Mouse (Mus musculus) erythroid progenitor cell, adult 5-6 weeks (primary cell): ENCODE results near the gene Smcr8. TPM values are rescaled to one million over a fixed set of nuclear protein-coding genes. Genes with fewer than 3 reads are reported as not detected.
"Not testable (repeated sequence)": the region's sequence is repeated elsewhere in the genome, so short reads cannot be mapped to it uniquely, and the experiment has no call there.

Experiments
- ATAC-seq: replicated peaks from 2 replicates; pipeline ENCODE4 v1.8.0; 2016; ENCODE audit warnings: moderate number of reproducible peaks, mild to moderate bottlenecking, moderate TSS enrichment, inconsistent platforms; ENCODE audit not compliant: poor library complexity, low FRiP score, severe bottlenecking
- total RNA-seq, 2 experiments: library from RNA; stranded (forward) in 1 of 2; stranded (reverse) in 1 of 2; fragments of 150-400 nt in 1 of 2; fragments of 186-747, 209-891 nt in 1 of 2; gene quantifications; 2 replicates each; pipeline versions ENCODE4 v1.2.3 to v1.2.4; 2015 to 2017; ENCODE audit warnings: low replicate concordance in 2 of 2

The Smcr8 gene
- total RNA-seq, 2 experiments from 2014 or later = 12.9 to 13.0 TPM

GRCm38 (mm10) chr11:60777801-60778370 lies 562 bp downstream of the Smcr8 start:
- no peak for ATAC-seq

GRCm38 (mm10) chr11:60779673-60780189 lies 2.4 kb downstream of the Smcr8 start:
- no peak for ATAC-seq

DNA sequence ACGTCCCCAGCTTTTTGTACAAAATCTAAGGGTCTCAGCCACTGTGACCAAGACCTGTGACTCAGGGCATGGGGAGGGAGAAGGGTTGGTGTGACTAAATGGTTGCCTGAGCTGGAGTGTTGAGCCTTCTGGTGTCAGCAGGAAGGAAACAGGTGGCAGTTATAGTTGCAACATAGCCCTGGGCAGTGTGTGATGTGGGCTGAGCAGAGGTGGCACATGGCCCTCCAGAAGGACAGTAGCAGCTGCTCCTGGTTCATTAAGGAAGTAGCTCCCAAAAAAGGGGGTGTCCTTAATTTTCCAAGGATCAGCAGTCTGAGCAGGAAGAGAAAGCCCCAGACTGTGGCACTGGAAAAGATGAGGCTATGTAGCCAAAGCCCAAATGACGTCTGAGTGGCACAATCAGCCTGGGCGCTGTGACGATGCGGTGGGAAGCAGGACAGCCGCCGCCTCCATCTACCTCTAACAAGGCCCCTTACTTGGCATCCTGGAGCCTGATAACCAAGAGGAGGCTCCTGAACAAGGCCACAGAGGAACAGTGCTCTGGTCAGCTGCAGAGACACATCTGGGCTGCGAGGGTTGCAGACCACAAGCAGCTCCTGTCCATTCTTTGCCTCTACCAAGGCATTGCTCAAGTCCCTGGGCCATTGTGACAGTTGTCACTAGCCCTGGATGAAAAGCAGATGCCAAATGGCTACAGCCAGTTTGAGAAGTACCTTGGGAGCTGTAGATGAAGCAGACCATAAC lies 7.0 kb downstream of the Smcr8 start:
- no peak for ATAC-seq

- no peak for ATAC-seq
Measured at GRCm38 (mm10) chr11:60787595-60787994, 10.3 kb downstream of the Smcr8 start.

GRCm38 (mm10) chr11:60790472-60790871 lies 13.1 kb downstream of the Smcr8 start:
- no peak for ATAC-seq

GRCm38 (mm10) chr11:60796342-60796741 lies 19.0 kb downstream of the Smcr8 start:
- ATAC-seq = no peak

GRCm38 (mm10) chr11:60799977-60800376 lies 22.7 kb downstream of the Smcr8 start:
- ATAC-seq = no peak

- no peak for ATAC-seq
Measured at GRCm38 (mm10) chr11:60800892-60801291, 23.6 kb downstream of the Smcr8 start.

GRCm38 (mm10) chr11:60808286-60809070 lies 31.2 kb downstream of the Smcr8 start:
- no peak for ATAC-seq

GRCm38 (mm10) chr11:60809546-60809945 lies 32.2 kb downstream of the Smcr8 start:
- ATAC-seq = no peak

GRCm38 (mm10) chr11:60810046-60810965 lies 33.0 kb downstream of the Smcr8 start:
- ATAC-seq = no peak

- ATAC-seq = peak; percentile 96
Measured at GRCm38 (mm10) chr11:60811054-60811460, 33.7 kb downstream of the Smcr8 start.

GRCm38 (mm10) chr11:60811618-60812017 lies 34.3 kb downstream of the Smcr8 start, which contains the start of gene Shmt1:
Shmt1 (minus strand) TSS chr11:60811718.
- not testable (repeated sequence) for ATAC-seq

DNA sequence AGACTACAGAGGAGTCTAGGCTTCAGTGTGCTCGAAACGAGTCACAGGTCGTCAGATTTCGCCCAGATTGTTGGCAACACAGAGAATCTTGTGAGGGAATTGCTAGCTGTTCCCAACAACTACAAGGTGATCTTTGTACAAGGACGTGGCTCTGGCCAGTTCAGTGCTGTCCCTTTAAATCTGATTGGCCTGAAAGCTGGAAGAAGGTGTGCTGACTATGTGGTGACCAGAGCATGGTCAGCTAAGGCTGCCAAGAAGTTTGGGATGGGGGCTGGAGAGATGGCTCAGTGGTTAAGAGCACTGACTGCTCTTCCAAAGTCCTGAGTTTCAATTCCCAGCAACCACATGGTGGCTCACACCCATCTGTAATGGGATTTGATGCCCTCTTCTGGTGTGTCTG lies 39.1 kb downstream of the Smcr8 start:
- no peak for ATAC-seq

- ATAC-seq = no peak
Measured at GRCm38 (mm10) chr11:60823771-60824170, 46.4 kb downstream of the Smcr8 start.

GRCm38 (mm10) chr11:60825191-60825590 lies 47.9 kb downstream of the Smcr8 start:
- no peak for ATAC-seq

DNA sequence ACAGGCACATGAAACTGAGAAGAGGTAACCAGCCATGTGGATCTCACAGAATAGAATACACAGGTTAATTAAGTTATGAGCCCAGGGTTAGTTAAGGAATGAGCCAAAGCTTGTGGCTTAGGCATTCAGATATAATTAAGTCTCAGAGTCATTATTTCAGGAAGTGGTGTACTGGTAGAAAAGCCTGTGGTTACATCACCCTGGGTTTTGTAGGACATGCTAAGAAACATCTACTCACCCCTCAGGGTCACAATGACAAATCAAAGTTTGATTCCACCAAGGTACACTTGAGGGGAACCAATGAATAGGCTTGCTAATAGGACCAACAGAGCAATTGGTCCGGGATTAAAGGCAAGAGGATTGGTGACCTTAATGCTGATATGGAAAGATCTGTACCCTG lies 49.4 kb downstream of the Smcr8 start:
- no peak for ATAC-seq

- no peak for ATAC-seq
Measured at GRCm38 (mm10) chr11:60827241-60827945, 50.1 kb downstream of the Smcr8 start.

GRCm38 (mm10) chr11:60828903-60829302 lies 51.6 kb downstream of the Smcr8 start:
- no peak for ATAC-seq
